Mouse (Mus musculus): ENCODE measurements around the gene Ccdc9b. TPM values are rescaled to one million over a fixed set of nuclear protein-coding genes. Genes with fewer than 3 reads are reported as not detected.

Ccdc9b gene
- polyA plus RNA-seq, 1 experiment, result 27.6 TPM

GRCm38 (mm10) chr2:118779504-118780480 is 17.3 kb upstream of the Ccdc9b start, which contains the start of gene Disp2:
TSS of gene Disp2 (plus strand) at chr2:118779719.
- 10% methylated on average over 39 of the region's 39 CpGs for WGBS
- peak; percentile 91 for DNase-seq
- Histone ChIP-seq H3K4me1 (ENCODE audit: control insufficient read depth, insufficient read depth, low read length) (peaks cover 5% of the 10 kb centered on the region; the same call in 1 of the 2 replicates), H3K4me3 (replicated peaks; ENCODE audit: extremely low read depth, low read depth, low read length) (peak within 1 kb of the TSS; percentile 43)
- TF ChIP-seq POLR2A (IDR thresholded peaks at IDR 0.05; ENCODE audit: borderline replicate concordance, extremely low read depth, low read depth, low read length) (peak; percentile 31; the same call in 1 of the 2 replicates), CTCF (IDR thresholded peaks at IDR 0.05; ENCODE audit: insufficient read depth, low read length) (no peak)

- 19% methylated on average over 10 of the region's 10 CpGs for WGBS
- DNase-seq, result no peak
- TF ChIP-seq CTCF (IDR thresholded peaks at IDR 0.05; ENCODE audit: insufficient read depth, low read length), result no peak
- no peak for TF ChIP-seq POLR2A (IDR thresholded peaks at IDR 0.05; ENCODE audit: borderline replicate concordance, extremely low read depth, low read depth, low read length)
- H3K4me3 ChIP-seq (replicated peaks; ENCODE audit: extremely low read depth, low read depth, low read length), result peak overlapping the region; percentile 43
- H3K4me1 ChIP-seq (ENCODE audit: control insufficient read depth, insufficient read depth, low read length), result peaks cover 5% of the 10 kb centered on the region; the same call in 1 of the 2 replicates
These were observed 16.6 kb upstream of the Ccdc9b start for GRCm38 (mm10) chr2:118779065-118779464.

DNA sequence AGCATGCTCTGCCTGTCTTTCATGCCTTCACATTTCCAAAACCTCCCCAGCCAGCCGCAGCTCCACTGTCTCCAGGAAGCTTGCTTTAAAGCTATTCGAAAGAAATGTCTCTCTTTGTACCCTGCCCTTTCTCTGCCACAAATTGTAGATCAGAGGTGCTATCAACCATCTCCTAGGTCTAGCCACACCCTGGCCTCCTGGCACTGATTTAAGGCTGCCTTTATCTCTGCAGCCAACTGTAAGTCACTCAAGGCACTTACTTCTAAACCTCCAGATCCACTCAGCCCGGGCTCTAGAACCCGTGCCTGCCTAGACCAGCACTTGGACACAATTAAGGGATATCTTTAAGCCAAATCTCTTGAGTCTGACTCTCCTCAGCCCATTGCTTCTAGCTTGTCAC is 16.0 kb upstream of the Ccdc9b start:
- 78% methylated on average over 4 of the region's 4 CpGs for WGBS
- TF ChIP-seq POLR2A (IDR thresholded peaks at IDR 0.05; ENCODE audit: borderline replicate concordance, extremely low read depth, low read depth, low read length), result no peak
- no peak for DNase-seq

GRCm38 (mm10) chr2:118776295-118776694 is 13.8 kb upstream of the Ccdc9b start:
- Histone ChIP-seq H3K4me1 (ENCODE audit: control insufficient read depth, insufficient read depth, low read length) (peaks cover 5% of the 10 kb centered on the region; the same call in 1 of the 2 replicates), H3K4me3 (replicated peaks; ENCODE audit: extremely low read depth, low read depth, low read length) (no peak overlapping the region)
- WGBS, result 50% methylated on average over 2 of the region's 2 CpGs
- TF ChIP-seq CTCF (IDR thresholded peaks at IDR 0.05; ENCODE audit: insufficient read depth, low read length) (no peak), POLR2A (IDR thresholded peaks at IDR 0.05; ENCODE audit: borderline replicate concordance, extremely low read depth, low read depth, low read length) (no peak)
- DNase-seq, result no peak

More for the DNA sequence above, 16.0 kb upstream of the Ccdc9b start:
- H3K4me1 ChIP-seq (ENCODE audit: control insufficient read depth, insufficient read depth, low read length), result peaks cover 5% of the 10 kb centered on the region; the same call in 1 of the 2 replicates
- H3K4me3 ChIP-seq (replicated peaks; ENCODE audit: extremely low read depth, low read depth, low read length), result no peak overlapping the region

DNA sequence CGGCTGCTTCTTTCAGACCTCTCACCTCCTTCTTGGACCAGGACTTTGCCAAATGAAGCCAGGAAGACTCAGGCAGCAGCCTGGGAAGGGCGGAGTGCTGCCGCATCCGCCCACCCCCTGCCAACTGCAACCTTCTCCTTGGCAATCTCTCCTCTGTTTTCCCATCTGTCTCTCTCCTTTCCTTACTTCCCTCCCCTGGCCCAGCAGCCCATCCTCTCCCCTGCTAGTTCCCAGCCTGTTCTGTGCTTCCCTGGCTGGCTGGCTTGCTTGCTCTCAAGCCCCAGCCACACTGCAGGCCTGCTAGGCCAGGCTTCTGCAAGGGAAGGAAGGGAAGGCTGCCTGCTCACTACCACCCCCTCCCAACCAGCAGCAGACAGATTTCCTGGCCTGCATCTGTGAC is 13.4 kb upstream of the Ccdc9b start:
- Histone ChIP-seq H3K4me1 (ENCODE audit: control insufficient read depth, insufficient read depth, low read length) (peaks cover 5% of the 10 kb centered on the region; the same call in 1 of the 2 replicates), H3K4me3 (replicated peaks; ENCODE audit: extremely low read depth, low read depth, low read length) (no peak overlapping the region)
- TF ChIP-seq POLR2A (IDR thresholded peaks at IDR 0.05; ENCODE audit: borderline replicate concordance, extremely low read depth, low read depth, low read length) (no peak), CTCF (IDR thresholded peaks at IDR 0.05; ENCODE audit: insufficient read depth, low read length) (no peak)
- no peak for DNase-seq
- 43% methylated on average over 4 of the region's 4 CpGs for WGBS

- 13% methylated on average over 1 of the region's 1 CpGs for WGBS
- H3K4me3 ChIP-seq (replicated peaks; ENCODE audit: extremely low read depth, low read depth, low read length), result no peak overlapping the region
- H3K4me1 ChIP-seq (ENCODE audit: control insufficient read depth, insufficient read depth, low read length), result peaks cover 5% of the 10 kb centered on the region; the same call in 1 of the 2 replicates
- DNase-seq, result no peak
- no peak for TF ChIP-seq POLR2A (IDR thresholded peaks at IDR 0.05; ENCODE audit: borderline replicate concordance, extremely low read depth, low read depth, low read length)
- TF ChIP-seq CTCF (IDR thresholded peaks at IDR 0.05; ENCODE audit: insufficient read depth, low read length), result no peak
These were observed 12.9 kb upstream of the Ccdc9b start for GRCm38 (mm10) chr2:118775396-118775795.

DNA sequence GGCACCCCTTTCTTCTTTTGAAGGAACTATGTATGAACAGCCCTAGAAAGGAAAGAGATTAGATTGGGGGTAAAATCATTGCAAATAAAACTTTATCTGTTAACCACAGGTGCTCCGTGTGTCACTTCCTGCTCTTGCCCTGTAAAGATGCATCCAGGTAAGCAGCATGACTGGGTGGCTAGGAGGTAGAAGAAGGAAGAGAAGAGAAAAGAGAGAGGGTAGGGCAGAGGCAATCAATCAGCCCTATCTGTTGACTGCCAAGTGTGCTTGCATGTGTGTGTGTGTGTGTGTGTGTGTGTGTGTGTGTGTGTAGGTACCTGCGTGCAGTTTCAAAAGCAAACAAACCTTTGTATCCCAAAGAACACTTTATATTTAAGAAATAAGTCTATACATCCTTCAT is 12.1 kb upstream of the Ccdc9b start:
- DNase-seq, result no peak
- Histone ChIP-seq H3K4me3 (replicated peaks; ENCODE audit: extremely low read depth, low read depth, low read length) (no peak overlapping the region), H3K4me1 (ENCODE audit: control insufficient read depth, insufficient read depth, low read length) (peaks cover 5% of the 10 kb centered on the region; the same call in 1 of the 2 replicates)
- TF ChIP-seq POLR2A (IDR thresholded peaks at IDR 0.05; ENCODE audit: borderline replicate concordance, extremely low read depth, low read depth, low read length) (no peak), CTCF (IDR thresholded peaks at IDR 0.05; ENCODE audit: insufficient read depth, low read length) (no peak)
- 62% methylated on average over 2 of the region's 2 CpGs for WGBS

- WGBS, result 77% methylated on average over 6 of the region's 6 CpGs
- TF ChIP-seq CTCF (IDR thresholded peaks at IDR 0.05; ENCODE audit: insufficient read depth, low read length) (no peak), POLR2A (IDR thresholded peaks at IDR 0.05; ENCODE audit: borderline replicate concordance, extremely low read depth, low read depth, low read length) (no peak)
- no peak for DNase-seq
- no peaks in the 10 kb centered on the region; the same call in 1 of the 2 replicates for H3K4me1 ChIP-seq (ENCODE audit: control insufficient read depth, insufficient read depth, low read length)
- no peak within 1 kb of the TSS for H3K4me3 ChIP-seq (replicated peaks; ENCODE audit: extremely low read depth, low read depth, low read length)
These were observed 9.9 kb upstream of the Ccdc9b start, which contains the start of gene Phgr1 for GRCm38 (mm10) chr2:118772158-118772874. TSS of gene Phgr1 (plus strand) at chr2:118772769.
